Mouse (Mus musculus) limb, embryonic 15.5 days (tissue): ENCODE results near the gene Fkbp1b. TPM values are rescaled to one million over a fixed set of nuclear protein-coding genes. Genes with fewer than 3 reads are reported as not detected.

Experiments
- ATAC-seq: fragments of 200-750 bp; cut with Nextera tagmentation; 2 replicates; pipeline ENCODE4 v1.8.0; 2017; ENCODE audit warnings: low read depth, moderate TSS enrichment; ENCODE audit not compliant: insufficient number of reproducible peaks, low FRiP score, low TSS enrichment
- H3K27ac ChIP-seq: fragments of 300-500 bp; sonication (generic); 2 replicates; pipeline ENCODE4 v1.5.1; 2015; ENCODE audit warnings: moderate library complexity, mild to moderate bottlenecking, inconsistent platforms
- H3K27me3 ChIP-seq: fragments of 300-500 bp; sonication (generic); 2 replicates; pipeline ENCODE4 v1.6.1; 2015; ENCODE audit warnings: inconsistent platforms
- H3K36me3 ChIP-seq: fragments of 300-500 bp; sonication (generic); 2 replicates; pipeline ENCODE4 v1.6.1; 2015; ENCODE audit warnings: inconsistent platforms
- H3K4me1 ChIP-seq: fragments of 300-500 bp; sonication (generic); 2 replicates; pipeline ENCODE4 v1.6.1; 2015; ENCODE audit warnings: inconsistent platforms
- H3K4me2 ChIP-seq: fragments of 300-500 bp; sonication (generic); 2 replicates; pipeline ENCODE4 v1.6.1; 2015; ENCODE audit warnings: mild to moderate bottlenecking, inconsistent platforms
- H3K4me3 ChIP-seq: fragments of 300-500 bp; sonication (generic); 2 replicates; pipeline ENCODE4 v1.5.1; 2015; ENCODE audit warnings: mild to moderate bottlenecking, inconsistent platforms
- H3K9ac ChIP-seq: fragments of 300-500 bp; sonication (generic); 2 replicates; pipeline ENCODE4 v1.6.1; 2015; ENCODE audit warnings: inconsistent platforms
- H3K9me3 ChIP-seq: fragments of 300-500 bp; sonication (generic); 2 replicates; pipeline ENCODE4 v1.6.1; 2016; ENCODE audit warnings: inconsistent platforms
- WGBS: fragments of 180-500 bp; shearing (Covaris S2); methylation state at CpG from one replicate; pipeline ENCODE4 v1.1.7; 2015; 5-methylcytosine and 5-hydroxymethylcytosine counted together
- polyA plus RNA-seq: library from polyadenylated mRNA; unstranded; fragments of >200 nt; fragmentation: Nextera tagmentation; extraction: Ambion mirVana; gene quantifications from 2 replicates; pipeline ENCODE4 v1.2.1, GENCODE M21; 2015

Fkbp1b gene
- polyA plus RNA-seq, 1 experiment from 2014 or later, result 14.0 TPM

GRCm38 (mm10) chr12:4872983-4873477 lies 31.6 kb upstream of the Fkbp1b start:
- Histone ChIP-seq H3K9ac (no peak overlapping the region), H3K27me3 (peaks cover 3% of the 10 kb centered on the region; the same call in 1 of the 2 replicates), H3K9me3 (no peaks in the 10 kb centered on the region), H3K4me1 (peaks cover 11% of the 10 kb centered on the region), H3K4me2 (no peak overlapping the region), H3K36me3 (no peaks in the 10 kb centered on the region), H3K27ac (no peak overlapping the region), H3K4me3 (no peak overlapping the region)
- no peak for ATAC-seq
- WGBS, result 66% methylated on average over 5 of the region's 5 CpGs

GRCm38 (mm10) chr12:4872273-4872672 lies 30.9 kb upstream of the Fkbp1b start:
- Histone ChIP-seq H3K27ac (no peak overlapping the region), H3K9ac (no peak overlapping the region), H3K36me3 (no peaks in the 10 kb centered on the region), H3K4me3 (no peak overlapping the region), H3K4me1 (peaks cover 11% of the 10 kb centered on the region), H3K4me2 (no peak overlapping the region), H3K9me3 (no peaks in the 10 kb centered on the region), H3K27me3 (peaks cover 3% of the 10 kb centered on the region; the same call in 1 of the 2 replicates)
- no peak for ATAC-seq
- 61% methylated on average over 4 of the region's 4 CpGs for WGBS

GRCm38 (mm10) chr12:4871260-4871659 lies 29.9 kb upstream of the Fkbp1b start:
- peaks cover 3% of the 10 kb centered on the region; the same call in 1 of the 2 replicates for H3K27me3 ChIP-seq
- peaks cover 11% of the 10 kb centered on the region for H3K4me1 ChIP-seq
- no peaks in the 10 kb centered on the region for H3K9me3 ChIP-seq
- no peak overlapping the region for H3K9ac ChIP-seq
- no peak overlapping the region for H3K27ac ChIP-seq
- H3K4me3 ChIP-seq, result no peak overlapping the region
- 85% methylated on average over 5 of the region's 5 CpGs for WGBS
- ATAC-seq, result no peak
- no peaks in the 10 kb centered on the region for H3K36me3 ChIP-seq
- H3K4me2 ChIP-seq, result no peak overlapping the region

- Histone ChIP-seq H3K9ac (no peak overlapping the region), H3K27ac (no peak overlapping the region), H3K4me1 (peaks cover 10% of the 10 kb centered on the region), H3K9me3 (no peaks in the 10 kb centered on the region), H3K4me3 (no peak overlapping the region), H3K36me3 (no peaks in the 10 kb centered on the region), H3K4me2 (no peak overlapping the region), H3K27me3 (peaks cover 3% of the 10 kb centered on the region; the same call in 1 of the 2 replicates)
- no peak for ATAC-seq
- 71% methylated on average over 8 of the region's 8 CpGs for WGBS
Measured at GRCm38 (mm10) chr12:4868924-4869323, 27.5 kb upstream of the Fkbp1b start.

GRCm38 (mm10) chr12:4864338-4864690 lies 22.9 kb upstream of the Fkbp1b start:
- 69% methylated on average over 4 of the region's 4 CpGs for WGBS
- ATAC-seq, result no peak
- Histone ChIP-seq H3K9me3 (no peaks in the 10 kb centered on the region), H3K4me1 (peaks cover 15% of the 10 kb centered on the region), H3K27ac (peak overlapping the region; percentile 8), H3K9ac (no peak overlapping the region), H3K27me3 (no peaks in the 10 kb centered on the region), H3K36me3 (no peaks in the 10 kb centered on the region), H3K4me3 (no peak overlapping the region), H3K4me2 (no peak overlapping the region)

GRCm38 (mm10) chr12:4863654-4864337 lies 22.4 kb upstream of the Fkbp1b start:
- H3K9me3 ChIP-seq, result no peaks in the 10 kb centered on the region
- peak overlapping the region; percentile 8 for H3K27ac ChIP-seq
- 34% methylated on average over 4 of the region's 4 CpGs for WGBS
- H3K4me2 ChIP-seq, result no peak overlapping the region
- peaks cover 17% of the 10 kb centered on the region for H3K4me1 ChIP-seq
- no peak overlapping the region for H3K9ac ChIP-seq
- ATAC-seq, result no peak
- H3K27me3 ChIP-seq, result no peaks in the 10 kb centered on the region
- H3K4me3 ChIP-seq, result no peak overlapping the region
- H3K36me3 ChIP-seq, result no peaks in the 10 kb centered on the region

GRCm38 (mm10) chr12:4862672-4863071 lies 21.3 kb upstream of the Fkbp1b start:
- Histone ChIP-seq H3K36me3 (peaks cover 4% of the 10 kb centered on the region; the same call in 1 of the 2 replicates), H3K9me3 (no peaks in the 10 kb centered on the region), H3K27ac (no peak overlapping the region), H3K9ac (no peak overlapping the region), H3K4me2 (no peak overlapping the region), H3K4me3 (no peak overlapping the region), H3K4me1 (peaks cover 17% of the 10 kb centered on the region), H3K27me3 (no peaks in the 10 kb centered on the region)
- ATAC-seq, result no peak
- 89% methylated on average over 4 of the region's 4 CpGs for WGBS

- no peaks in the 10 kb centered on the region for H3K9me3 ChIP-seq
- peaks cover 26% of the 10 kb centered on the region; the same call in 1 of the 2 replicates for H3K36me3 ChIP-seq
- H3K9ac ChIP-seq, result no peak overlapping the region
- no peak overlapping the region for H3K27ac ChIP-seq
- no peak for ATAC-seq
- no peak overlapping the region for H3K4me3 ChIP-seq
- H3K27me3 ChIP-seq, result no peaks in the 10 kb centered on the region
- 43% methylated on average over 11 of the region's 11 CpGs for WGBS
- H3K4me1 ChIP-seq, result peaks cover 14% of the 10 kb centered on the region
- no peak overlapping the region for H3K4me2 ChIP-seq
Measured at GRCm38 (mm10) chr12:4859241-4859914, 18.0 kb upstream of the Fkbp1b start.

- H3K4me2 ChIP-seq, result no peak overlapping the region
- no peaks in the 10 kb centered on the region for H3K27me3 ChIP-seq
- no peak for ATAC-seq
- 0 out of 2 replicates have a peak, but pooled peaks cover 2% of the 10 kb centered on the region for H3K4me1 ChIP-seq
- WGBS, result 93% methylated on average over 2 of the region's 2 CpGs
- no peak overlapping the region for H3K9ac ChIP-seq
- H3K9me3 ChIP-seq, result no peaks in the 10 kb centered on the region
- H3K27ac ChIP-seq, result no peak overlapping the region
- peaks cover 31% of the 10 kb centered on the region; the same call in 1 of the 2 replicates for H3K36me3 ChIP-seq
- H3K4me3 ChIP-seq, result no peak overlapping the region
Measured at GRCm38 (mm10) chr12:4856834-4857233, 15.4 kb upstream of the Fkbp1b start.

- WGBS, result 96% methylated on average over 5 of the region's 5 CpGs
- Histone ChIP-seq H3K4me3 (no peak overlapping the region), H3K9me3 (no peaks in the 10 kb centered on the region), H3K9ac (no peak overlapping the region), H3K27ac (no peak overlapping the region), H3K27me3 (no peaks in the 10 kb centered on the region), H3K4me2 (no peak overlapping the region), H3K4me1 (0 out of 2 replicates have a peak, but pooled peaks cover 2% of the 10 kb centered on the region), H3K36me3 (peaks cover 38% of the 10 kb centered on the region; the same call in 1 of the 2 replicates)
- ATAC-seq, result no peak
Measured at GRCm38 (mm10) chr12:4856160-4856559, 14.8 kb upstream of the Fkbp1b start.

GRCm38 (mm10) chr12:4843741-4844140 lies 2.4 kb upstream of the Fkbp1b start:
- ATAC-seq, result no peak
- Histone ChIP-seq H3K36me3 (no peaks in the 10 kb centered on the region), H3K9ac (peak overlapping the region; percentile 33), H3K9me3 (no peaks in the 10 kb centered on the region), H3K4me1 (peaks cover 19% of the 10 kb centered on the region), H3K27ac (peak overlapping the region; percentile 65; the same call in 1 of the 2 replicates), H3K4me2 (peak overlapping the region; percentile 56), H3K4me3 (peak overlapping the region; percentile 58), H3K27me3 (no peaks in the 10 kb centered on the region)
- under 1% methylated on average over 12 of the region's 12 CpGs for WGBS
